Mouse (Mus musculus) T-helper 17 cell (primary cell): ENCODE measurements around the gene Dusp1.

Experiments used
- in situ Hi-C, 2 experiments: fragments of 300-600 bp; cut with MboI, MseI; formaldehyde crosslinking; loops; 1 replicate in 1 of 2; 2 replicates in 1 of 2; pipeline ENCODE4 v1.15.1; 2025; ENCODE audit warnings: high pct_unique_total_duplicates in 2 of 2

Dusp1 gene

DNA sequence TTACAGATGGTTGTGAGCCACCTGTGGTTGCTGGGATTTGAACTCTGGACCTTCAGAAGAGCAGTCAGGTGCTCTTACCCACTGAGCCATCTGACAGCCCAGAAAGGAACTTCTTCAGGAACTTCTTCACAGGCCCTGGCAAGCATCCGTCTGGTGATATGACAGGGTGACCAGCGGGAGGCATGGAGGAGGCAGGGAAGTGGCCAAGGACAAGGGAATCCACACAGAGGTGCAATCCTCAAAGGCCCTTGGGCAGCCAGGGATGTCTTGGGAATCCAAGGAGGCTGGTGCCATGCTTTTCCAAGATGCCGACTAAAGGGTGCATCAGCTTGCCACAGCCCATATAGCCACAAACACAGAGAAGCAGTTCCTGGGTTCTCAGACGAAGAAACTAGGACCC lies 94.3 kb downstream of the Dusp1 start:
- in situ Hi-C loops, result loop anchor here in 1 of 2 experiments (5.0 kb wide), 2 partner anchors 170 to 415 kb away; no protein-coding TSS in a partner anchor

DNA sequence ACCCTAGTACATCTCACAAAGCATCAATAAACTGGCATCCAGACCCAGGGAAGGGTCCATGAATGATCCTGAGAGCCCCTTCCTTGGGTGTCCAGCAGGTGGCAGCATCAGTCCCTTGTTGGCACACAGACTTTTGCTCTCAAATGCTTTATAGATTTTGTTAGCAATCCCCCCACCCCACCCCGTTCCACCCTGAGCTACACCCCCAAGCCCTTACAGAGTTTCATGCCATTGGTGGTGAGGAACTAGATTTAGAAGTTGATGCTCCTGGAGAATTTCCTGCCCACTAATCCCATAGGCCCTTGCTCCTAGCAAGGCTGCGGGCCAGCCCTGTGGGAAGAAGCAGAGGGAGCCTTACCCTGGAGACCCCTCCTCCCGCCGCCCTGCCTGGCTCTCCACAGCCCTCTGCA lies 95.2 kb downstream of the Dusp1 start:
- in situ Hi-C loops, result loop anchor here in 1 of 2 experiments (5.0 kb wide), 2 partner anchors 171 to 416 kb away; no protein-coding TSS in a partner anchor

DNA sequence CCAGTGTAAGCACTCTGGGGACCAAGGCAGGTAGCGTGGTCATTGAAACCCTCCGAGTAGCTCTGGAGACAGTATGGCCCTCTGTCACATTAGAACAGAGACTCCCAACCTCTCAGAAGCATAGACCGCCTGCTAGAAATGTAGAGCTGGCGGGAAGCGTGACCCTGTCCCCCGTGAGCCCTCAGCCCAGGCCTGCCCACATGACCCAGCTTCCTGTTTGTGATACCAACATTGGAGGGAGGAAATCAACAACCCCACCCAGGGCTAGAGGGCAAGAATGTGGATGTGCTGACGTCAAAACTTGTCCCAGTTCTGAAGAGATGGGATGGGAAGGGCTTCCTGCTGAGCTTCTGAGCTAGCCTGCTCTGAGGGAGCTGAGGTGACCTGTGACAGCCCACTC lies 97.0 kb downstream of the Dusp1 start:
- in situ Hi-C loops, result loop anchor here (5.0 kb wide), 2 partner anchors 172 to 417 kb away; no protein-coding TSS in a partner anchor

DNA sequence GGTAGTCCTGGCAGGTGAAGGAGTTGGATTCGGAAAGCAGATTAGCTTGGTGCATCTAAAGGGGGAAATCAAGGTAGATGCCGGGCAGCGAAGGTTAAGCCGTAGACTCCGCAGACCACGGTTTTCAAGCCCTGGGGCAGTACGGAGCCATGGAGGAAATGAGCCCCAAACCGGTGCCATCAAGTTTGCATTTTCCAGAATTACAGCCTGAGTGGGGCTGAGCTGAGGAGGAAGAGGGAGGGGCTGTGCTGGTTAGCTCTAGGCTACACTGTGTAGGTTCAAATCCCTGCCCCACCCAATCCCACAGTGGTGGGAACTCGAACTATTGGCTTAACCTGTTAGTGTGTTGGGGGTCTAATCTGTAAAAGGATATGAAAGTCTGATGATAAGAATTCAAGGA lies 97.4 kb downstream of the Dusp1 start:
- in situ Hi-C loops, result loop anchor here in 1 of 2 experiments (5.0 kb wide), 1 partner anchor 173 kb away; no protein-coding TSS in a partner anchor

DNA sequence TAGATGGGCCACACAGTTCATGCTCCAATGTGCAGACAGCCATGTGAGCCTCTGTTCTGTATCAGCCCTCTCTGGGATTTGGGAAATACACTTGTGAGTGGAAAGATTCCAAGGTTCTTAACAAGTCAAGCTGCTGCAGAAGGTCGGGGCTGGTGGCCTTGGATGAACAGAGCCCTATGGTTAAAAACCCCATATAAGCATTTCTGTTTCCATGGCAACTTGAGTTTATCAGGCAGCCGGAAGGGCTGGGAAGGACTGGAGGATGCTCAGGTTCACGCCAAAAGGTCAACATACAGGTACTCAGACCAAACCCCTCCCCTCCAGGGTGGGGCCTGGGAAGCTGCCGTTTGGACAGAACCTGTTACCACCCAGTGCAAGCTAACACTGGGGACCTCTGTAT lies 97.9 kb downstream of the Dusp1 start:
- in situ Hi-C loops, result loop anchor here in 1 of 2 experiments (5.0 kb wide), 1 partner anchor 173 kb away; no protein-coding TSS in a partner anchor

DNA sequence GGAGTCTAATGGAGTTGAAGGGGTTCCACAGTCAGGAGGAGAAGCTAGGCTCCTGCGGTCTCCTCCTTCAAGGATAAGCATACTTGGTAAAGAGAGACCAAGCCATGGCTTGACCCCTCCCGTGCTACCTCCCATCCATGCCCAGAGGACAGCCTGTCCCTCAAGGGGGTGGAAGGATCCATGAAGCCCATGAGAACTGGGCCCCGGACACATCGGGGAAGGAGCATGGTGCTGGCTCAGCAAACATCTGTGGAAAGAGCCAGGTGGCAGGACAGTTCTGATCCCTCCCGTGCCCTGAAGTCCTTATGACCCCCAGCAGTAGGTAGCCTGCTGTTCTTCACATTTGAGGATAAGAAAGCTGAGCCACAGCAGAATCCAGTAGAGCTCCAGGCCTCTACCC lies 98.5 kb downstream of the Dusp1 start:
- in situ Hi-C loops, result loop anchor here in 1 of 2 experiments (5.0 kb wide), 1 partner anchor 174 kb away; no protein-coding TSS in a partner anchor

DNA sequence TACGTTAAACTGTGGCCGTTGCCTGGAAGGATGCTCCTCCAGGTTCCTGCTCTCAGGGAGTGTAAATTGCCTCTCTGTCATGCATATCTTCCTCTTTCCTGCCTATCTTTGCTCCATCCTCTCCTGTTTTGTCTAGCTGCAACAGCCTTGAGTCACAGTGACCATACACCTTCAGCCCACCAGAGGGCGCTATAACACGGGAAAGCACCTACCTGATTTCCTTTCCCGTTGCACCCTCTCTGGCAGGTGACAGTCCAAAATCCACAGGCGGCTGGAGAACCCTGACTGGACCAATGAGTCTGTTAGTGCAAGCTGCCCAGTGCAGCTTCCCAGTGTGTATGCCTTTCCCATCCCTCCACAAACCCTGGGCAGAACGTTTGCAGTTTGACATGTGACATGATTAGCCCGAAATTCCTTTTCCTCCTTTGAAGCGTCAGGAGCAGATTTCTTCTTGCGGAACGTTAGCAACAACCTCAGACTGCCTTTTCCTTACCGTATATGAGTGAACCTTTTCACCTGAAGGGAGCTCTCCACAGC lies 99.2 kb downstream of the Dusp1 start:
- in situ Hi-C loops, result loop anchor here in 1 of 2 experiments (5.0 kb wide), 1 partner anchor 175 kb away; no protein-coding TSS in a partner anchor

DNA sequence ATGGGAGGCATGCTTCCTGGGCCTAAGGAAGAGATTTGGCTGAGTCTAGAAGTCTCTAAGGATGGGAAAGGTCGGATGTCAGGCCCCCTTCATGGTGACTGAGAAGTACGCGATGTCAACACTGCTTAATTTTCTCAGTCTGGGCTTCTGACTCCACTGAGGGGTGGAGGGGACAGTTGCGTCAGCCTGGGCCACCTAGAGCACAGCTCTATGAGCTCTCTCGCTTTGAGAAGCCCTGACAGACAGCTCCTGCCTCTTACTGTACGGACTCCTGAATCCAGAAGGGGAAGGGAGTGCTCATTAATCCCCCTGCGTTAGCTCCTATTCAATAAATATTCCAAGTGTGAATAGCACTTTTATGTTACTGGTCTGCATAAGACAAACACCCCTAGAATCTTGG lies 103.9 kb downstream of the Dusp1 start:
- in situ Hi-C loops, result no loop called here

DNA sequence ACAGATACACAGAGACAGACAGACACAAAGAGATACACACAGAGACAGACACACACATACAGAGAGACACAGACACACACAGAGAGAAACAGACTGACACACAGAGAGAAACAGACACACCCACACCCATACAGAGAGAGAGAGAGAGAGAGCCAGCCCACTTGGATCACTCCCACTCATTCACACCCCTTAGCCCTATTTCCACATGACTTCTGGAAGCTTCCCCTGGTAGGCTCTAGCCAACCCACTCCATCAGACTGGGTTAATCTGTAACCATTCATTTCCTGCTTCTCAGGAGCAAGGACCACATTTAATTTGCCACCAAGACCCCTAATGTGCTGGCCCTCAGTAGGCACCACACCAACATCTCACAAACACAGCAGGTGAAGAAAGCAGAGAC lies 104.4 kb downstream of the Dusp1 start:
- in situ Hi-C loops, result no loop called here
